Mouse (Mus musculus) 3T3-L1 (cell line): ENCODE measurements at regions not wholly inside any gene's neighbourhood (a gene's known extent, or its start where the extent isn't known, plus 50 kb on each side); places are given as distances from the start of the nearest gene placed in this dataset.
A peak's percentile ranks its signal among the peaks of the same experiment; 100 is the strongest.

Source experiments
- DNase-seq: peaks from one replicate; pipeline ENCODE4 v3.0.0-alpha.2; 2015; ENCODE audit warnings: low read depth, low spot score

DNA sequence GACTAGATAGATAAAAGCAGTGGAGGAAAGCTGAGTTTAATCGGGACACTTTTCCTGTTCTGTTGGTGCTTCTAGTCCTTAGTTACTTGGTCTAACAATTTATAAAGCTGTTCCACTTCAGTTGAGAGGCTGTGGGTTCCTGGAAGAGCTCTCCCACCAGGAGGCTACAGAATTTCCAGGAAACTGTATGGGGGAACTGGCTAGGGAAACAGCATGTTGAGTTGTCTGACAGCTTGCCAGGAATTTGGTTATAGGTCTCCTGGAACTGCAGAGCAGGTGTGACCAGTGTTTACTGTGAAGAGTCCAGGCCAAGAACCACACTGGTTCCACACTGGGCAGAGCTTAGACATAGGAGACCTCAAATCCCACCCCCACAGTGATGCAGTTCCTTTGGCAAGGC, 65.0 kb upstream of the Pik3cg start:
- DNase-seq: no peak

DNA sequence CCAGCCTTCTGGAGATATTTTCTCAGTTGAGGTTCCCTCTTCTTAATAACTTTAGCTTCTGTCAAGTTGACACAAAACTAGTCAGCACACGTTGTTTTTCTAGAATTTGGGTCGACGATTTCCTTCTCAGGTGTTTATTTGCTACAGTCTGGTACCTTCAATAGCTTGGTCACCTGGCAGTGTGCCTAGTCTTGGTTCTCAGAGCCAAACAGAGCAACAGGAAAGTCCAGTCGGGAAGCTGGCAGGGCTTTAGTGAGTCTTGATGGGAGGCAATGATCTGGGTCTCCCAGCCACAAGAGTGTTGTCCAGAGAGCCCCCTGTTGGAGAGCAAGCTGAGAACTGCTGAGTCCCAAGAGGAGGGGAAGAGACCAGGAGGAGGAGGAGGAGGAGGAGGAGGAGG, 71.4 kb upstream of the Pik3cg start:
- no peak for DNase-seq

DNA sequence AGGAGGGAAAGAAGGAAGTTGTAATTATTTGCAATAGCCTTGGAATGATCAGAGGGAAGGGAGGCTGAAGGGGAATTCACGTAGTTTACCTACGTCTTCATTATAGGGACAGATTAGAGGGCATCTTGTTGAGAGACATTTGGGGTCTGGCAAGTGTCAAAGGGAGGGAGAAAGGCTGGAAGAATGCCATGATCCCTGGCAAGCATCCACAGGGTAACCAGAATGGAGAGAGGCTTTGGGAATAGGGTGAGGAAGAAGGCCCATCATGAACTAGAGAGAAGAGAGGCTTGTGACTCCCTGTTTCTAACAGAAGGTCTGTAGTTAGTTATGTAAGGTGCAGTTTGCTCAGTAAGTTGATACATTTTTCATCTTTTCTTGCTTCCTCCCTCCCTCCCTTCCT, 71.8 kb upstream of the Pik3cg start:
- DNase-seq: no peak

DNA sequence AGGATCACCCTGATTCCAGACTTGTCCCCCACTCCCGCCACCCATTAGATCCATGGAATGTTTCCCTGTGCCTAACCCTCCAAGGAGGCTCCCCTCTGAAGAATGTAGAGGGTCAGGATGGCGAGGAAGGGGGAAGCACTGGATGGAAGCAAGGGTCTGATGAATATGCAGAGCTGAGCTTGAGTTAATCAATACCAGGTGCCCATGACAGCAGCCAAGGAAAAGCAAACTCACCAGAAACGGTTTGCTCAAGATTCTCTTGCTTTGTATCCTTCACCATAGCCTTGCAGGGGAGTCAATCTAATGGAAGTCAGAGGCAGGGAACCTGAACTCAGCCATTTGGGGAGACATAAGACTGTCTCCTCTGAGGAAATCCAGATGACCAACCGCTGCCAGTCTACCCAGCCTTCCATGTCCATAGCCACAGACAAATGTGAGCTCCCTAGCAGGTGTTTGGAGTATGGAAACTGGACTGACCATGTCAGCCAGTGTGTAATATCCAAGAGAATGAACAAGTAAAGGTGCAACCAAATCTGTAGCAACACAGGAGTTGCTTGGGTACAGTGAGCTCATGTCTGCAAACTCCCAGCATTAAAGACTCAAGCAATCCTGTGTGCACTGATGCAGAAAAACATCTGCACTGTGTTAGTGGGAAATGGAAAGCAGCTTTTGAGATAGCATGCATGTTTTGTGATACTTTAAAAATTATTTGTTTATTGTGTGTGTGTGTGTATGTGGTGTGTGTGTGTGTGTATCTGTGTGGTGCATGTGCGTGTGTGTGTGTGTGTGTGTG, 74.1 kb upstream of the Pik3cg start:
- no peak for DNase-seq

DNA sequence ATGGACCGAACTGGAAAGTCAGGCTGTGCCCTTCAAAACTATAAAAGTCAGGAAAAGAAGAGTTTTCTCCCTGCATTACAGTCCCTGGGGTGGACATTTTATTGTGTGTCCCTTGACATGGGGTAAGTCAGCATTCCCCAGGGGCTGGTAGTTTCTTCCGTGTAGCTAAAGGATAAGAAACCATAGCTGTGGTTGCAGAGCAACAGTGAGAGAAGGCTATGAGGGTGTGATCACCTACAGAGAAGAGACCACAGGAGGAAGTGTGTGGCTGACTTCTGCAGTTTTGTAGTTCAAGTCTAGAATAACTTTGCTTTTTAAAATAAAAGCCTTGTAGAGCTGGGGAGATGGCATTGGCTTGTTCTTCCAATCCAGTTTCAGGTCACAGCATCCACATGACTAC, 76.6 kb upstream of the Pik3cg start:
- no peak for DNase-seq

DNA sequence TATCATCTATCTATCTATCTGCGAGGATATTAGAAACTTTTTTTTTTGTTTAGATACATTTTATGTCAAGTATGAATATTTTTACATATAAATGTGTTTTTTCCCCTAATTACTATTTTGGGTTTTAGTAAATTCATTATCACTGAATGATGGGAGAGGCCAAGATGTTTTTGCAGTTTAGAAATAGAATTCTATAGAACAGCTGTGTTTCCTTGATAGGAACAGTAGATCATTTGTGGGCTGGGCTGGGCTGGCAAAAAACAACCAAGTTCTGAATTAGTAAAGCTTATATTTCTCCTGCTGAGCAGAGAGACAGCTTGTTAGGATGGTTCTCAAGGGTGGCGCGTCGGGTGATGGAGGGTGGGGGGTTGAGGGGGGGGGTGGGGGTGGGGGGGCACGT, 78.2 kb upstream of the Pik3cg start:
- DNase-seq: no peak

DNA sequence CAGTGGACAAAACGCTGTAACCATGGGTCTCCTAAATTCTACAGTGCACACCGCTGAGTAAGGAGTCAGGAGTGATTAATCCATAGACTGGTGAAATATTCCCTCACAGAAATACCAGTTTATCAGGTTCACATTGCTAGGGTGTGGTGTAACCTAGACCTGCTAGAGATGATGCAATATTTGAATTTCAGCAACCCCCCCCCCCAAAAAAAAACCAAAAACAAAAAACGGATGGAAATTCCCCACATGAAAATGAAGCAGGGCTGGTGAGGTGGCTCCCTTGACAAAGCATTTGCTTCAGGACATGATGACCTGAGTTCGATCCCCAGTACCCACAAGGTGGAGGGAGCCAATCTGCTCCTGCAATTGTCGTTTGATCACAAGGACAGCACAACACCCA, 82.7 kb upstream of the Pik3cg start:
- no peak for DNase-seq

DNA sequence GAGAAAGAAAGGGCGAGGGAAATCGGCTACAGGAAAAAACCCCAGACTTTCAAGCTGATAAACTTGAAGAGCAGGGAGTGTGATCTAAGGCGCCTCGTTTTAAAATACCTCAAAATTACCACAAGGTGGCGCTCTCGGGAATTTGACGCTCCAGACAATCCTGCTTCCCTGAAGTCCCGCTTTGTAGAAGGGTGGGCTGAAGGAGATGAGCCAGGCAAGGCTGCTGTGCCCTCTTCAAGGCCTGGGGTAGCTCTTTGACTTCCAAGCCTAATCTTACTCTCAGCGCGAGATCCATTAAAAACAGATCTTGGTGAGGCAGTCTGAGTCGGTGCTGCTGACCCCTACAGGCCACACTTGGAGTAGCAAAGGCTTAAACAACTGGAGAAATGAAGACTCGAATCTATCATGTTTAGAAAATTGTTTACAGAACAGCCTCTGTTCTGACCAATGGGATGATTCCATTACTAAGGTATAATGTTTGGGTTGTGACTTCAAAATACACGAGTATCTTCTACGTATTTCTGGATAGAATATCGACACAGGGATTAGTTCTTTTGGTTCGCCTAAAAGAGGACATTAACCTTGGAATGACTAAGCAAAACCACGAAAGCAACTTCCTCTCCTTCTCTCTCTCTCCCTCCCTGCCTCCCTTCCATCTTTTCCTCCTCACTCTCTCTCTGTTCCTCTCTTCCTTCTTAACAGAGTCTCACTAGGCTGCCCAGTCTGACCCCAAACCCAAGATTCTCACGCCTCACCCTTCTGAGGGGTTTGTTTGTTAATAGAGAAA, 83.7 kb upstream of the Pik3cg start:
- DNase-seq: peak; percentile 88

DNA sequence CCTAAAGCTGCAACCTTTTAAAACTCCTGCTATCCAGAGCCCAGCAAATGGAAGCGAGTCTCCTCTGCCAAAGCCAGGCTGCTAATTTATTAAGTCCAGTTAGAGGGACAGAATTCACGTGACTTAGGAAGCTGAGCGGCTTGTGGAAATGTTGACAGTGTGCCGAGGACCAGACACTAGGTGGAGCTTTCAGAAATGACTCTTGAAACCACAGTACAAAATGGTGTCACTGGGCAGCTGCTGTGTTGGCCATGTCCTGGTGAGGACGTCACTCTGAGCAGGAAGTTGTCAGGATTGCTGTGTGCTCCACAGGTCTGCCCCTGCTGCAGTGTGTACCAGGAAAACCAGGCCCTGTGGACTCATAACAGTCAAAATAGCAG, 84.3 kb upstream of the Pik3cg start:
- DNase-seq: peak; percentile 41

DNA sequence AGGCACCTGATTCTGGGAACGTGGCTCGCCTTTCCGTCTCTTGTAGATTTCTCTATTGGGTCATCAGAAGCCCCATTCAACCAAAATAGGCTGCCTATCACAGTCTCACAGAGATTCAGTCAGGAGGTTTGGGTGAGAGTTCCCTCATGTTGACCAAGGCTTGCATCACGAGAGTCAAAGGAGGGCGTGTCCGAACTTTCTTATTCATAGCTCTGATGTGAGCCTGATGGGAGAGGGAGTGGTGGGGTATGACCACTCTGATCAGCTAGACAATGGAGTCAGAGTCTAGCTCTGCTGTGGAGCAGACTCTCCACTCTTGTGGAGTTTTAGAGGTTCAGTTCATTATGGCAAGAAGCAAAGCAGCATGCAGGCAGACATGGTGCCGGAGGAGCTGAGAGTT, 81.1 kb upstream of the Ccdc71l start:
- DNase-seq: no peak

DNA sequence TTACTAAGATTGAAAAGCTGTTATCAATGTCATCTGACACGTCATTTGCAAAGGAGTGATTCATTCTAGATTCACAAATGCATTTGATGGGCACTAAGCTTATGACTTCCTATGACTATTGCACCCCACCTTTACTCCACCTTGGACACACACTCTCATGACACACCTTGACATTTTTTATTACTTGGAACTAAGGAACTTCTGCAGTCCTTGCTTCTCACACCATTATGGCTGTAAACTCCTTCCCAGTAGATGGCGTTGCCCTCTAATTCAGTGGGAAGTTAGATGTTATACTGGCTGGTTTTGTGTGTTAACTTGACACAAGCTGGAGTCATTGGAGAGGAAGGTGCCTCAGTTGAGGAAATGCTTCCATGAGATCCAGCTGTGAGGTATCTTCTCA, 78.8 kb upstream of the Ccdc71l start:
- no peak for DNase-seq

DNA sequence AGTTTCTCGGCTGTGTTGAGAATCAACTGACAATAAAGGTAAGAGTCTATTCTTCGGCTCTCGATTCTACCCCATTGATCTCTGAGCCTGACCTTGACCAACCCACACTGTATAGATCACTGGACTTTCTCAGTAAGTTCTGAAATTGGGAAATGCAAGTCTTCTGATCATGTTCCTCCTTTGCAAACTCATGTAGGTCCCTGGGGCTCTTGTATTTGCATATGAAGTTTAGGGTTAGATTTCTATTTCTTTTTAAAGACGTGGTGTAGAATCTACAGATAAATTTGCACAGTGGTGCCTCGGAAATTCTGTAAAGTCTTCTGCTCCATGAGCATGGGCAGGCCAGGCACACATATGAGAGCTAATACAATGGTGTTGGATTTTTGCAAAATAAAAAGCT, 72.8 kb upstream of the Ccdc71l start:
- DNase-seq: no peak

DNA sequence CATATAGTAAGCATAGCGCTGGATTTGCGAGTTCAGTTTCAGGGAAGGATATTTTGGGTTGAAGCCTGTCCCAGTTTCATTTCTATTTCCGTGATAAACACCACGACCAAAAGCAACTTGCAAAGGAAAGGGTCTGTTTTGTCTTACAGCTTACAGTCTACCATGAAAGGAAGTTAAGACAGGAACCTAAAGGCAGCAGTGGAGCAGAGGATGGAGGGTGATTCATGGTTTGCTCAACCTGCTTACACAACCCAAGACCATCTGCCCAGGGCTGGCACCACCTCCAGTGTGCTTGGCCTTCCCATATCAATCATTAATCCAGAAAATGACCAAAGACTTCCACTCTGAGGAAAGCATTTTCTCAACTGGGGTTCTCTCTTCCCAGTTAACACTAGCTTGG, 72.2 kb upstream of the Ccdc71l start:
- peak; percentile 12 for DNase-seq

DNA sequence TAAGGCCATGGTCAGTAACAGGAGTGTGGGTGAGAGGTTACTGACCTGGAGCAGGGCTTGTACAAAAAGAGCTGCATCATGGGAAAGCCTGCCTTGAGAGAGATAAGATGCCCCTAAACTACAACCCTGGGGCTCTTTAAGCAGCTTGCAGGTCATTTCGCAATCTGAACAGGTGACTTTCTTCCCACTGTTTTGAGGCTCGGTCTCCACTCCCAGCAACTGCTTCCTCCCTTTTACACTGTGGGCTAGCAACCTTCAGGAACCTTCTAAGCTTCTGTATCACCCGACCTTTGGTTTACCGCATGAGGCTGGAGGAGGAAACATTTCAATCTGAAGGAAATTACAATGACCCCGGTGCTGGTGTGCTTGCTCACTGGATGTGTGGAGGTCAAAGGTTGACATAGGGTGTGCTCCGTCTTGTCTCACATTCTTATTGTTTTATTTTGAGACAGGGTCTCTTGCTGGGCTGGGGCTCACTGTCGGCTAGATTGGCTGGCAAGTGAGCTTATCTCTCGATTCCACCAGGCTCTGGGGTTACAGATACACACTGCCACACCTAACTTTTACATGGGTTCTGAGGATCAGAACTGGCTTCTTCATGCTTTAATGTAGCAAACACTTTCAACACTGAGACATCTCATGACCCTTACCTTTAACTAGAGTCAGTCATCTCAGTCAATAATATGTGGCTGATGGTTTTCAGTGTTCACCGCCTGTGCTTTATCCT, 71.1 kb upstream of the Ccdc71l start:
- no peak for DNase-seq

DNA sequence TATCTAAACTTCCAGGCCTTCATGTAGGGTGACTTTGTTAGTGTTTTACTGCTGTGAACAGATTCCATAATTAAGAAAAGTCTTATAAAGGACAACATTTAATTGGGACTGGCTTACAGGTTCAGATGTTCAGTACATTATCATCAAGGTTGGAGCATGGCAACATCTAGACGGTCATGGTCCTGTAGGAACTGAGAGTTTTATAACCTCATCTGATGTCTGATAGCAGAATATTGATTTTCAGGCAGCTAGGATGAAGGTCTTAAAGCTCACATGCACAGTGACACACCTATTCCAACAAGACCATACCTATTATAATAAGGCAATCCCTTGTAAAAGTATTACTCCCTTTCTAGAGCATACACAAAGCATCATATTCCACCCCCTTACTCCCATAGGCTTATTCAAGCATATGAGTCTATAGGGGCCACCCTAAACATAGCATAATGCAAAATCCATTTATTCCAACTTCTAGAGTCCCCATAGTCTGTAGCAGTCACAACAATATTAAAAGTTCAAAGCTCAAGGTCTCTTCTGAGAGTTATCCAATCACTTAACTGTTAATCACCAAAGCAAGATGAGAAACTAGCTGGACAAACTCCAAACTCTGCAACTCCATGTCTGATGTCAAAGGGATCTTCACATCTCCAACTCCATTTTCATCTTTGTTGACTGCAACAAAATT, 63.3 kb upstream of the Ccdc71l start:
- no peak for DNase-seq
